Mouse (Mus musculus): ENCODE measurements around the gene Vwce. TPM values are rescaled to one million over a fixed set of nuclear protein-coding genes. Genes with fewer than 3 reads are reported as not detected.
A peak's percentile ranks its signal among the peaks of the same experiment; 100 is the strongest.

Gene Vwce
- total RNA-seq, 2 experiments from 2014 or later, result 1.1 TPM; not detected in 1

GRCm38 (mm10) chr19:10712646-10713045 lies 78.6 kb downstream of the Vwce start:
- no peak for ATAC-seq (replicated peaks; ENCODE audit: poor library complexity, severe bottlenecking)

GRCm38 (mm10) chr19:10713551-10713950 lies 79.5 kb downstream of the Vwce start:
- ATAC-seq (replicated peaks; ENCODE audit: poor library complexity, severe bottlenecking), result no peak

GRCm38 (mm10) chr19:10714168-10714567 lies 80.2 kb downstream of the Vwce start:
- no peak for ATAC-seq (replicated peaks; ENCODE audit: poor library complexity, severe bottlenecking)

- ATAC-seq (replicated peaks; ENCODE audit: poor library complexity, severe bottlenecking), result 0 out of 2 replicates have a peak, but pooled peaks have one; percentile 40
These were observed 80.9 kb downstream of the Vwce start for GRCm38 (mm10) chr19:10714682-10715475.

- no peak for ATAC-seq (replicated peaks; ENCODE audit: poor library complexity, severe bottlenecking)
These were observed 81.5 kb downstream of the Vwce start for GRCm38 (mm10) chr19:10715476-10715875.

Other genes starting within 250 kb of the Vwce start
- not detected in 2 replicates for gene Syt7, start 245.1 kb upstream of the Vwce start, total RNA-seq (2014; fragmentation: Nextera tagmentation)
- not detected in 2 replicates for gene Syt7, start 245.1 kb upstream of the Vwce start, total RNA-seq (2017)
- gene Lrrc10b, start 176.7 kb upstream of the Vwce start, total RNA-seq (2014; fragmentation: Nextera tagmentation), result not detected in 2 replicates
- 0.34 TPM in 1 of 2 replicates, not detected in the other for gene Lrrc10b, start 176.7 kb upstream of the Vwce start, total RNA-seq (2017)
- 1.2 TPM in 1 of 2 replicates, not detected in the other for gene Ppp1r32, start 151.3 kb upstream of the Vwce start, total RNA-seq (2014; fragmentation: Nextera tagmentation)
- not detected in 2 replicates for gene Ppp1r32, start 151.3 kb upstream of the Vwce start, total RNA-seq (2017)
- 73.3 and 88.9 TPM in 2 replicates for gene Cpsf7, start 108.9 kb upstream of the Vwce start, total RNA-seq (2014; fragmentation: Nextera tagmentation)
- gene Cpsf7, start 108.9 kb upstream of the Vwce start, total RNA-seq (2017), result 34.5 and 36.4 TPM in 2 replicates
- 42.9 and 44.4 TPM in 2 replicates for gene Sdhaf2, start 108.1 kb upstream of the Vwce start, total RNA-seq (2014; fragmentation: Nextera tagmentation)
- 48.7 and 58.9 TPM in 2 replicates for gene Sdhaf2, start 108.1 kb upstream of the Vwce start, total RNA-seq (2017)
- gene Tmem216, start 78.0 kb upstream of the Vwce start, total RNA-seq (2014; fragmentation: Nextera tagmentation), result 30.4 and 39.5 TPM in 2 replicates
- 19.9 and 27.1 TPM in 2 replicates for gene Tmem216, start 78.0 kb upstream of the Vwce start, total RNA-seq (2017)
- 35.1 and 39.7 TPM in 2 replicates for gene Cyb561a3, start 57.0 kb upstream of the Vwce start, total RNA-seq (2014; fragmentation: Nextera tagmentation)
- 21.7 and 31.3 TPM in 2 replicates for gene Cyb561a3, start 57.0 kb upstream of the Vwce start, total RNA-seq (2017)
- 24.4 and 28.6 TPM in 2 replicates for gene Tmem138, start 56.9 kb upstream of the Vwce start, total RNA-seq (2014; fragmentation: Nextera tagmentation)
- gene Tmem138, start 56.9 kb upstream of the Vwce start, total RNA-seq (2017), result 5.8 and 8.1 TPM in 2 replicates
- 174 and 186 TPM in 2 replicates for gene Ddb1, start 28.9 kb upstream of the Vwce start, total RNA-seq (2014; fragmentation: Nextera tagmentation)
- gene Ddb1, start 28.9 kb upstream of the Vwce start, total RNA-seq (2017), result 345 and 427 TPM in 2 replicates
- 12.8 and 13.0 TPM in 2 replicates for gene Tkfc, start 28.6 kb upstream of the Vwce start, total RNA-seq (2014; fragmentation: Nextera tagmentation)
- gene Tkfc, start 28.6 kb upstream of the Vwce start, total RNA-seq (2017), result 5.0 and 7.1 TPM in 2 replicates
- not detected in 2 replicates for gene Pga5, start 43.9 kb downstream of the Vwce start, total RNA-seq (2014; fragmentation: Nextera tagmentation)
- not detected in 2 replicates for gene Pga5, start 43.9 kb downstream of the Vwce start, total RNA-seq (2017)
- 21.1 and 23.8 TPM in 2 replicates for gene Vps37c, start 54.5 kb downstream of the Vwce start, total RNA-seq (2014; fragmentation: Nextera tagmentation)
- 15.3 and 20.0 TPM in 2 replicates for gene Vps37c, start 54.5 kb downstream of the Vwce start, total RNA-seq (2017)
- not detected in 2 replicates for gene Cd5, start 104.8 kb downstream of the Vwce start, total RNA-seq (2014; fragmentation: Nextera tagmentation)
- gene Cd5, start 104.8 kb downstream of the Vwce start, total RNA-seq (2017), result not detected in 2 replicates
- gene Cd6, start 195.8 kb downstream of the Vwce start, total RNA-seq (2014; fragmentation: Nextera tagmentation), result 0.28 and 3.8 TPM in 2 replicates
- 0.21 and 0.26 TPM in 2 replicates for gene Cd6, start 195.8 kb downstream of the Vwce start, total RNA-seq (2017)
- gene Slc15a3, start 205.5 kb downstream of the Vwce start, total RNA-seq (2014; fragmentation: Nextera tagmentation), result 0.99 and 1.0 TPM in 2 replicates
- gene Slc15a3, start 205.5 kb downstream of the Vwce start, total RNA-seq (2017), result 0.22 and 0.88 TPM in 2 replicates
- 0.53 TPM in 1 of 2 replicates, not detected in the other for gene Tmem132a, start 235.7 kb downstream of the Vwce start, total RNA-seq (2014; fragmentation: Nextera tagmentation)
- gene Tmem132a, start 235.7 kb downstream of the Vwce start, total RNA-seq (2017), result 0.17 and 0.41 TPM in 2 replicates
- gene Tmem109, start 247.8 kb downstream of the Vwce start, total RNA-seq (2014; fragmentation: Nextera tagmentation), result 25.2 and 25.3 TPM in 2 replicates
- gene Tmem109, start 247.8 kb downstream of the Vwce start, total RNA-seq (2017), result 7.8 and 11.6 TPM in 2 replicates